Mouse (Mus musculus) embryo, embryonic 11 days (tissue): ENCODE results near the gene Gcm2.

Experiments used
- DNase-seq: peaks from one replicate; pipeline ENCODE4 v3.0.0-alpha.2; 2015

Gene Gcm2

DNA sequence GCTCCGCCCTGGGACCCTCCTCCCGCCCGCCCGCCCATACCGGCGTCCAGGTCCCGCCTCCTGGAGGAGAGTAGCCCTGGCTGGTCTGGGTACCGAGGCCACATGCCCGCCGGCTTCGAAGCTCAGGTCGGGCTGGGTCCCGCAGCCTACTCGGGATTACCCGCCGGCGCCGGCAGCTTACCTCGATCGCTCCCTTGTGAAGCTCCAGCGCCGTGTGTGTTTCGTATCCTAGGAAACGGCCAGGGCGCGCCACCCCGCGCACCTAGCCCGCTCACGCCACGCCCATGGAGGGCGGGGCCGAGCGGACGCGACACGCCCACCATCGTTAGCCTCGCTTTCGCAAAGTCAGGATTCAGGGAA lies 31.4 kb downstream of the Gcm2 start, which contains the start of gene Mak:
Mak (minus strand) TSS at position 286 of the 360 bp plus-strand sequence.
- peak; percentile 89 for DNase-seq

DNA sequence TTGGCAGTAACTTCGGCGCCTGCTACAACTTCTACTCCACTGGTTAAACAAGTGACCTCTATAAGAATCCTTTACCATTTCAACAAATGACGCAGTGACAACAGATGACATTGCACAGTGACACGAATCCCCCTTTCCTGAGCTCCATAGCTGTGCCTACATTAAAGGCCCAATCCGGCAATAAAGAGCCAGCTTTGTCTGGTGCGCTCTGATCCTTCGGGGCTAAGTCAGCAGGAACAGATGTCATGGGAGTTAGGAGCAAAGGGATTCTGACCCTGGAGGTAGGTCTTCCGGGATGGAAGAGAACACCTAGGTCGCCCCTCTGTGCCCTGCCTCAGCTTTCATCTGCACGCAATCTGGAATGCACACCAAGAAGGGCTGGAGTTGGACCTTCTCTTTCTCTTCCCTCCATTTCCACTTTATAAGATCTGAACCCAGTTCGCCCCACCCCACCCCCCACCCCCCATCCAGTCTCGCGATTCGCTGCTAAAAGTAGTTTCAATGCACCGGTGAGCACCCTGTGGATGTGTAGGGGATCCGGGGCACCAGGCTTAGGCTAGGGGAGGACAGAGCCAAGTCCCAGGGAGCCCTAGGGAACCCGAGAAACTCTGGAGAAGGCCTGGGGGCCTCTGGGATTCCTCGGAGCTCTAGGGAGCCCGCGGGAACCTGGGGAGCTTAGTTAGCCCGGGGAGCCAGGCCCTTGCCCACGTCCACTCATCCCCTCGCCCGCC lies 32.0 kb downstream of the Gcm2 start:
- peak; percentile 17 for DNase-seq

DNA sequence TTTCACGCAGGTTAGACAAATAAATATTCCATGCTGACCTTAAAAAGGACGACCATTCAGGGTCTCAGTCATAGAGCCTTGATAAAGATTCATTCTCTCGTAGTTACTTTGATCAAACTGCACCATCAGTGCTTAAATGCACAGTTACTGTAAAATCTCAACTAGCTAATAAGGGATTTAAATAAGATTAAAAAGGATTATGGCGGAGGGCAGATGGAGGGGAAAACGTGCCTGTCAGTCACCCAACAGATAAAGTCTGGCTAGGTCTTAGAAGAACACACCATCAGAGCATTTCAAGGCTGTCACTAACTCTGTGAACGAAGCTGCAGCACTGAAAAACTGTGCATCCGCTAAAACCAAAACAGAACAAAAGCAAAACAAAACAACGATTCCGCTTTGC lies 32.9 kb downstream of the Gcm2 start:
- DNase-seq: no peak

DNA sequence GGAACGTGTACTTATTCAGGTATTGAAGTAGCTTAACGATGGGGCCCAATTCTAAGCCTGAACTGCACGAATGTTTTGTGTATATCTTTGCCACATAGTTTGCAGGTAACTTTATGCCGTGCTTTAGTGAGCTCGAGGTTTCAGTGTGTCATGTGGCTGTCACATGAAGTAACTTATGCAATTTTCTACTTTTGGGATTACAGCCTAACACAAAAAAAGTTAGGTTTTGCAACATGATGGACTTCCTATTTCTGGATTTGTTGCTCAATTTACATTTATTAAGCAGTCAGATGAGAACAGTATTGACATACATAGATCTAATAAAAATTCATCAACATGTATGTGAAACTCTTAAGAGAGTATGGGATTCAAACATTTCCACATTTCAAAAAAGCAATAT lies 37.0 kb downstream of the Gcm2 start:
- no peak for DNase-seq

DNA sequence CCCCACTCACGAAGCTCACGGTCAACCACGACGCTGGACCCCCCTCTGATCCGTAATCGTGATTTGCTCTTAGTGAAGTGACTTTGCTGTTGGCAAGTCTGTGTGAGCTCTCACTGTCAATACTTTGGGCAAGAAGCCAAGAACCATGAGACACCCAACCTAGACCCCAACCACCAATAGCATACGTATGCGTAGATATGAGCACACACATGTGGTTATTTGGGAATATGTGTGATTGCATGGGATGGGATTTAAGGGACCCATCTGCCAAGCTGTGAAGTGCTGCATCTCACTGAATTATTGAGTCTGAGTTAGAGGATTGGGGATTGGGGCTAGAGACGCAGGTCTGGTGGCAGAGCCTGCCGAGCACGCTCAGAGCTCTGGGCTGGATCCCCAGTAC lies 39.2 kb downstream of the Gcm2 start:
- no peak for DNase-seq

DNA sequence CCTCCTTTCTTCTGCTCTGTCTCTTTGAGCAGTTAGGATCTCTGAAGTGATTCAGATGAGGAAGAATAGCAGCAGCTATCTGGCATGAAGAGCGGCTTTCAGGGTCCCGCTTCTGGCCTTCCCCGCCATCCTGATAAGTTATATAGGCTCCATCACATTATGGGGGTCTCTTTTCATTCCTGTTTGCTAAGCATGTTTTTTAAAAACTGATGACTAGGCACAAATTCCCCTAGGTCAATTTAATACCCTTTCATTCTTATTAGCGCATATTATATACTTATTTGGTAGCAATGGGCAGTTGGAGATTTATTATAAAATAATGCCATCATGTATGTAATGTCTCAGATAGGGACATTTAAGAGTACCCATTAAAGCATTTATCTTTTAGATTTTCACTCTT lies 43.2 kb downstream of the Gcm2 start:
- DNase-seq: no peak

DNA sequence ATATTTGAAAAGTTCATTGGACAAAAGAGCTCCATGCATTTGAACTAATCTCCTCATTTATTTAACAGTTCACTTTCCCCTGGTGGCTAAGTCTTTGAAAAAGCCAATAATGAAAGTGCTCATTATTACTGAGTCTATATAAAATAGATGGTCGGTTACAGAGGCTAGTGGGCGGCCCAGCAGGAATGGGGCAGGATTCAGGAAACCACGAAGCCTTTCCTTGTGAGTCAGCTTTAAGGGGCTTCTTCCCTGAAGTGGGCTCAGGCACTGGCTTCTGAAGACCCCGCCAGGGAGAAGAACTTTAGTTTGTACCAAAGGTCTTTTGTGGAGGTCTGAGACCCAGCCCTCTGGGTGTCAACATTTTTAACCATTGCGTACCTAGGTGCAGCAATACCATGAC lies 58.9 kb downstream of the Gcm2 start:
- DNase-seq: peak; percentile 5
